Mouse (Mus musculus): ENCODE results near the gene Fgl2.

Gene Fgl2

DNA sequence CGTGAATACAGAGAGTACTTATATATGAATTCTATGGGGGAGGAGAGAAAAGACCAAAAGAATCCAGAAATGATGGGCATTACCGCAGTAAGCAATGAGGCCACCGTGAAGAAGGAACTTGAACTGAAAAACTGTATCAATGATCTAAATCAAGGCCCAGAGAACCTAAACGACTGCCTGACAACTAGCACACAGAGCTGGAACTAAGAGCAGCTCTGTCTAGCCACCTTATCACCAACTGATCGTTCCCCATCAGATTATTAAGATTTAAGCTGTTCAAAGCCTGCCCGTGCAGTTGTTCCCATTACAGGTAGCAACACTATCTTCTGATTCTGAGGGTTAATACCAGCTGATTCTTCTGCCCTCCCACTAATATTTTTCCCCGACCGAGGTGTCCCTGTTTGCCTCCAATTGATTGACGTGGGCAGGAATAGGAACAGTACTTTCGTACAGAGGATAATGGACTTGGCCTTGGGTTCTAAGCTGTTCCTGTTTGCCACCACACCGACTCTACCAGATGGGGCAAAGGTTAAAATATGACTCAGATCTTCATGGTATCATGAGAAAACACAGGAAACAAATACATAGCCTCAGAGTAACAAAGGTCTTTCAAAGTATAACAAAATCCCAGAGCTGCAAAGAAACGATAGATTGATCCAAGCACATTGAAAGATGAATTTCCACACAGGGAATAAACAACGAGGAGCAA lies 12.0 kb downstream of the Fgl2 start:
- no peak for DNase-seq (ENCODE audit: low read depth, low spot score)

DNA sequence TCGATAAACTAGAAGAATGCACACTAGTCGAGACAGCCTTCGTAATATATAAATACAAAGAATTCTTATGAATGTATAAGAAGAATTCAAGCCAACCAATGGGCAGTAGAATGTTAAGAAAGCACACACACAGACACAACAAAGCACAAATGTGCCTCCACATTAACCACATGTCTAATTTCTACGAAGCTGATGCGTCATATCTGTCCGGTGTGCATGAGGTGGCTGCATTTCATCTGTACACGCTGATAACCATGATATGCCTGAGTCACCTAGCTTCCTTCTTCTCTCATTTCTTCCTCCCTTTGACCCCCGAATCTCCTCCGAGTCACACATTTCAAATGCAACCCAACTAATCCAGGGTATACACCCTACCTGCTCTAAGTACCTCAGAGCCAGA lies 12.5 kb downstream of the Fgl2 start:
- no peak for DNase-seq (ENCODE audit: low read depth, low spot score)

DNA sequence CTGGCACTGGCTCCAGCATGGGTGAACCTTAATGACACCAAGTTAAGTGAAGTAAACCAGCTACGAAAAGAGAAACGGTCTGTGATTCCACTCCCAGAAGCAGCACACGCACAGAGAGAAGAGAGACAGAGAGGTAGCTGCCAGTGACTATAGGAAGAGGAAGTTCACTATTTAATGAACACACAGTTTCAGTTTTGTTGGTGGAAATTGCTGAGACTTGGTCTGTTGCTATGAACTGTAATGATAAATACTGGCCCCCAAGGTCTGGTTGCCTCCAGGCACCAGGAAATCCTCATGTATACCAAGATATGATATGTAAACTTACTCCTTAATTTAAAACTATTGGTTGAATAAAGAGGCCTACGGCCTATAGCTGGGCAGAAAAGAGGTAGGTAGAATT lies 14.0 kb downstream of the Fgl2 start:
- DNase-seq (ENCODE audit: low read depth, low spot score): no peak

DNA sequence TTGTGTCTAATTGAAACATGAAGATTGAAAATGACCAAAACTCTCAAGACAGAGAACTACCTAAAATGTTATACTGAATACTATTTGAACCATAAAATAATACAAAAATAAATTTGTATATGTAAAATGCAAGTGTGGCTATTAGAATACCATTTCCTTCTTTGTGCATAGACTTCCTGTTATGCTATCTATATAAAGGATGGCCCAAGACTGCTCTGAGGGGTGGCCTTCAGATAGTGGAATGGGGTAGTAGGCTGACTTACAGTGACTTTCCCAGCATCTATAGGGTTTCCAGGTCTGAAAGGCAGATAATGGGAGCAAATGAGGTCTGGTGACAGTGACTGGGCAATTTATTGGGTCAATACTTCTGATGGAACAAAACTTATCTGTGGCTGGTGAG lies 14.9 kb downstream of the Fgl2 start:
- DNase-seq (ENCODE audit: low read depth, low spot score): no peak

DNA sequence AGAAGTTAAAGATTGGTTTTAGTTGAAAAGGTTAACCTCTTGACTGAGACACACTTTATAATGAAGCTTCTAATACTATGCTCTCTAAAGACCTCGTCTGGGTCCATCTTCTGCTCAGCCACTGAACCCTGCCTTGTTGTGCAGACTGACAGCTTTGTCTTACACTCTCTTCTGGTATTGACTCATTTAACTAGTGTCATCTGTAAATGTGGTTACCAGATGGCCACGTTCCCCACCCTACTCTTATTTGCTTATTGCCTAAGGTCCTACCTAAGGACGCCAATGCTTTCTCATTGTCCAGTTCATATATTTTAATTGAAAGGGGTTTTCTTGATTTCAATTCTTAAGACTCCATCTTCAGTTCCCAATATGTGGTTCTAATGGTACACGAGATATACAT lies 16.4 kb downstream of the Fgl2 start:
- no peak for DNase-seq (ENCODE audit: low read depth, low spot score)

DNA sequence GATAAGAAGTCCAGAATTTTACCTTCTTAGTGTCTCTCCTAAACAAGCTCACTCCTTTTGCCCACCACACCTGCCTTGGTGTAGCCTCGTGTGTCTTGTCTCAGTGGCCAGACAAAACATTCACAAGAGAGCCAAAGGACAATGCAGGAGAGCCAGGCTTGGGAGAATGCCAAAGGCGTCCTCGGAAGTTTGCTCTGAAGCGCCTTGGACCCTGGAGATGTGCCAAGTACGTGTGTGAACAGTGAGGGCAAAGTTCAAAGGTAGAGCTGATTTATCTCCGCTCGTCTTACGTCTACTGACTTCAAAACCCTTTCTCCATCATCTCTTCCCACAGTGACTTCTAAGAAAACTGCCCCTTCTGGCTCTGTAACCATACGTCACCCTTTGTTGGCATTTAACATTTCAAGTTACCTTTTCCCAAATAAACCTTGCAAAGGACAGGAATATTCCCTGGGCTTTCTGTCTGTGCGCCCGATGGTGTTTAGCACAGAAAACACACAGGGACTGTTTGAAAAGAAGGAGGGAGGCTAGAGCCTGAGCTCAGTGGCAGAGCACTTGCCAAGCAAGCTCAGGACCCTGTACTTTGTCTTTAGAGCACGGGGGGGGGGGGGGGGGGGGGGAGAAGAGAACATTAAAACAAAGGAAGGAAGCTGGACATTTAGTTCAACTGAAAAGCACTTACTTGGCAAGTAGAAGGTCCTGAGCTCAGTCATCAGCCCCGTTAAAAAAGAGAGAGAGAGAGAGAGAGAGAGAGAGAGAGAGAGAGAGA lies 19.4 kb downstream of the Fgl2 start:
- DNase-seq (ENCODE audit: low read depth, low spot score): no peak

DNA sequence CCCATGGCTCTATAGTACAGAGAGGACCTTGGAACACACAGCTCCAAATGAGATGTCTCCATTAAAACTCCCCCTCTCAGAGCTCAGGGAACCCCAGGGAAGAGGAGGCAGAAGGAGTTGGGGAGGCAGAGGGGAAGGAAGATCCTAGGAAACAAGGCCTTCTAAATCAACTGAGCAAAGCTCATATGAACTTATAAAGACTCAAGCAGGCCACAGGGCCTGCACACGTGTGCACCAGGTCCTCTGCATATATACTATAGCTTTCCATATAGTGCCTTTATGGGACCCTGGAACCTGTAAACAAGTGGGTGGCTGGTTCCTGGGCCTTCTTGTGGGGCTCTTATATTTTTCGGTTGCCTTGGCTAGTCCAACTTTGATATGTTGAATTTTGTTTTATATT lies 22.1 kb downstream of the Fgl2 start:
- no peak for DNase-seq (ENCODE audit: low read depth, low spot score)

DNA sequence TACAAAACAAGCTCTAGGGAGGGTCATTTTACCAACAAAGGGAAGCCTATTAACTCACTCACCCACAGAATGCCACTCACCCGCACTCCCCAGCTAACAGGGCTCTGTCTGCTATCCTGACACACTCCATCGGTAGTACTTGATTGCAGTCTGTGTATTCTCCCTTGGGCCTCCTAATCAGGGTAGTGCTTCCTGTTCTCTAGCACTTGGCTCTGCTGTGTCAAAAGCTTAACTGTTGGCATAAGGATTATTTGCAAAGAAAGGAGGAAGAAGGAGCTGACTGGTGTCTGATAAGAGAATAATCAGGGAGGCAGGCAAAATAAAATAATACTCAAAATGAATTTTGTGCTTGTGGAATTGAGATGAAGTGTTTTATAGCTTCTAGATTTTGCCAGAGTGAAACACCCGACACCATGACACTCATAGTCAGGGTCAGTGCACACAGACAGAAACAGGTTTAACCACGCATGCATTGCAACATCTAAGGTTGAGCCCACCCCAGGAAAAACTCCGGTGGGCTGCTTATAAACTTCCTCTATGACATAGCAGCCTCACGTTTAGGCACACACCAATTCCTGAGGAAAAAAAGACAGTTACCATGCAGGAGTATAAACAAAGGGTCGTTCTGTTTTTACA lies 22.9 kb downstream of the Fgl2 start:
- DNase-seq (ENCODE audit: low read depth, low spot score): no peak

DNA sequence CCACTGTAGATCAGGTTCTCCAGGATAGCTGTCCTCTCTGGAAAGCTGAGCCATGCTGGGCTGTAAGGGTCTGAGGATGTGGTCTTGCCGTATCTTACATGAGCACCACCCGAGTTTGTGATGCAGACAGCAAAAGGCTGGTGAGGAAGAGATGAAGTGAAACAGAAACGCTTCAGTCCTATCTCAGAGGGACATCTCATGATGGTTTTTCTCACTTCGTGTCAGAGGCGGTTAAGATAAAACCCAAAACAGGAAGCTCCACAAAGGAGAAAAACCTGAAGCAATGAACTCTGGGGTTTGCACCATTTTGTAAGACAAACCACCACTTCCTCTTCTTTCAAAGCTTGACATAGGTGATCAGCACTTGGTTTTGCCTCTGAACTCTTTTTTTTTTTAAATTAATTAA lies 38.8 kb downstream of the Fgl2 start:
- no peak for DNase-seq (ENCODE audit: low read depth, low spot score)

DNA sequence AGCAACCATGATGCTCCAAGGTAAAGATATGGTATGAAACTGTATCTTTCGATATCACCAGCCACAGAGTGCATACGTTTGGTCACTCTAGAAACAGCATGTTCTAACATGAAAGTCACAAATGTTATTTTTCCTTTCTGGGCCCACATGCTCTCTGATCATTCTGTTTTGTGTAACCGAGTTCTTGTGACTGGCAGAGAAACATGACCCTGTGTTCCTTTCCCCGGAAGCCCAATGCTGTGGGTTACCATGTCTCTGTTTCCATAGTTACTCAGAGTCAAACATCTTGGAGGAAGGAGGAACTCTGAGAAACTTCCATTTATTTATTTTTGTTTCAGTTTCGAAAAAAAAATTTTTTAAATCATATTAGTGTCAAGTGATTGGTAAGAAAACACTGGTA lies 39.6 kb downstream of the Fgl2 start:
- no peak for DNase-seq (ENCODE audit: low read depth, low spot score)

DNA sequence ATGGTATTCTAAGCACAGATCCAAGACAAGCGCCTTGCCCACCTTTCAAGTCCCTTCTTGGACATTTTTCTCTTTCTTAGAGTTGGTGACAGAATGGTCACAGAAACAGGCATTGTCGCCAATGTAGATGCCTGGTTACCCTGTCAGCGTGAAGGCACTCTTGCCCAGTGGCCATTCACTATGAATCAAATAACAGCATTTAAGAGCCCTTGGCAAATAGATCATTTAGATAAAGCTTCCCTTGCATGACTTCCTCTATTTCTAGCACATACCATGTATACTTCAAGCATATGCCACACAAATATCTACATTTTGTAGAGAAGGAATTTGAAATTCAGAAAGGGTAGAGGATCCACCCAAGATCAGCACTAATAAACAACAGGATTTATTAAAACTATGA lies 40.9 kb downstream of the Fgl2 start:
- no peak for DNase-seq (ENCODE audit: low read depth, low spot score)

DNA sequence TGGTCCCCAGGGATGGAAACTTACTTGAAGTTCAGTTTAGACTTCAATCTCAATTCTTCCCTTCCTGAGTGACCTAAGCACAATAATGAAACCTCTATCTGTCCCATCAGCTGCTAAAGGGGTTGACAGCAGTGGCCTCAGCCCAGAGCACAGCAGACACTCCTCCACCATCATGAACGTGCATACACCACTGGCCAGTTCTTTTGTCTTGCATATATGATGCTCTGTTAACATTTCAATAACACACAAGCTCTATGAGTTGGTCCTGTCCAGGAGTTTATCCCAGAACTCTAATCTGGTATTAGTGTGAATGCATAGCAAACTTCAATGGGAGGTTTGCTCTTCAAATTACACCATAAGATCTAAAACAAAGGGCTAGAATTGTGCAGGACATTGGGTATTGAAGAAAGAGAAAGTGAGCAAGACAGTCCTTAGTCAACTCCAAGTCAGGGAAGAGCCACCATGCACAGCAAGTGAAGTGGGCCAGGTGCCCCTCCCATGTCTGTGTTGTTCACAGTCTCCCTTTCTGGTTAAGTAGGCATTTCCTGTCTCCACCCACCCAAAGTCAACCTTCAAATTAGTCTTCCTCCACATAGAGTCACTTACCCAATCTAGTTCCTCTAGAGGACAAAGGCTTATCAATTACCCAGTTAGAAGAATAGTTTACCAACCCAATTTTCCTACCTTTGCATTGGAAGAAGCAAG lies 41.8 kb downstream of the Fgl2 start:
- no peak for DNase-seq (ENCODE audit: low read depth, low spot score)

DNA sequence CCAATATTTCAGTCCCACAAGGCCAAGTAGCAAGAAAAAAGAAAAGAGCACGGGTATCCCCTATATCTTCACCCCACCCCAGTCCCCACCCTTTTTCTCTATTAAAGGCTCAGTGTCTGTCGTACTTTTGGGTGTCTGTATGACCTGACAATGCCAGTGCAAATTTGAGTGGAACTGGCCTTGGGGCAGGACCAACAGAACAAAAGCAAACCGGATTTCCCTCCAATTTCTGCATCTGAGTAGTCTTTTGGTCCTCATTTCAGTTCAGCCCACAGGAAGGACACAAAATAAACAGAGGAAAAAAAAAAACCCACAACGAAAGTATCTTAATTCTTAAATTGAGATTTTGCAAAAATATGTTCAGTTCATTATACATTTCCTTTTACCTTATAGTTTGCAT lies 46.2 kb downstream of the Fgl2 start:
- no peak for DNase-seq (ENCODE audit: low read depth, low spot score)

DNA sequence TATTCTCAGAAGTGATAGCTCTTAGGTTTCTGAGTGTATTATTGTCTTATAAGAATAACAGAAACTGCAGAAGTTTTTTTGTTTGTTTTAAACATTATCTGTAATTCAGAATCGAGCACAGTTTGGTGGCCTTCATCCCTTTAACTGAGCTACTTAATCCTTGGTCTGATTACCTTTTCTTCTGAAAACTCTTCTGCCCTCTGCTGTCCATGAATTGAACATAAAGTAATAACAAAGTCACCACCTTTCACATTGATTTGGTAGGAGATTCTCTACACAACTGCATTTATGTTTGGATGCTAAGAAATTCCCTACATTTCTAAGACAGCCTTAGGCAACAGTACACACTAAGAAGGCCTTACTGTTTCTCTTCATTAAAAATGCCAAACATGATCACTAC lies 48.2 kb downstream of the Fgl2 start:
- no peak for DNase-seq (ENCODE audit: low read depth, low spot score)

DNA sequence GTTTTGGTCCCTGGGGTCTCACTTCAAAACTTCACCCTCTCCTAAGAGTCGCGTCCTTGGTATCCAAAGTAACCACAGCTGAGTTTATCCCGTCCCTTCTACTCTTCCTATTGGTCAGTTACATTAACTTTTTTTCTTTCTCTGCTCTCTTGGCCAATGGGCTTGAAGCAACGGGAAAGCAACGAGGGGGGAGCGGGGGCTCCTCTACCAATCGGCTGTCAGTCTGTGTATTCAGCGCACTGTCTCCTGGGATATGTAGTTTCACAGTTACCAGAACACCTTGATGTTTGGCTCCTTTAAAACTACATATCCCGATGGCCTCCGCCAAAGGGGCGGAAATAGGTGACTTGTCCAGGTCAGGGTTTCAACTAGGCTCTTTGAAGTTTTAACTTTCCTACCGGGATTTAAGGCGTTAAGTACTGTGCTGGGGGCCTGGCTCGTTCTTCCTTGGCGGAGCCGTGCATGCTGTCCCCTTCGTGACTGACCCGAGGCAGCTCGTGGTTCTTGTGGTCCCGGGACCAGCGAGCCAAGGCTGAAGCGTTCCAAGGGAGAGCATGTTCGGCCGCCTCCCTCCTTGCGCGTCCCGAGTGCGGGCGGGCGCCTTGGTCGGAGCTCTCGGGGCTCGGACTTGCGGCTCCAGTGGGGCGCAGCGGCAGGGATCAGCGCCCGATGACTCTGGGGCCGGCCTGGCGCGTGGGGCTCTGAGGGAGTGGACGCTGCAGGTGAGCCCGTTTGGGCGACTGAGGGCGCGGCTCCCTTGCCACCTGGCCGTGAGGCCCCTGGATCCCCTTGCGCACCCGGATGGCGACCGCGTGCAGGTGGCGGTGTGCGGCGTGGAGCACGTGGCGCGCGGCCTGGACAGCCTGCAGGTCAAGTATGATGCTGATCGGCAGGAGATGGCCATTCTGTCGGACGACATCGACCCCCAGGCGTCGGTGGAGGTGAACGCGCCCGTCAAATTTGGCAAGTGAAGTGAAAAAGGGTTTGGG lies 52.5 kb downstream of the Fgl2 start, which contains the start of the genes Ccdc146 and Fam185a:
Ccdc146 (minus strand) TSS at position 64 of the 989 bp plus-strand sequence.
Fam185a (plus strand) TSS at position 345 of the 989 bp plus-strand sequence.
- DNase-seq (ENCODE audit: low read depth, low spot score): peak; percentile 84

DNA sequence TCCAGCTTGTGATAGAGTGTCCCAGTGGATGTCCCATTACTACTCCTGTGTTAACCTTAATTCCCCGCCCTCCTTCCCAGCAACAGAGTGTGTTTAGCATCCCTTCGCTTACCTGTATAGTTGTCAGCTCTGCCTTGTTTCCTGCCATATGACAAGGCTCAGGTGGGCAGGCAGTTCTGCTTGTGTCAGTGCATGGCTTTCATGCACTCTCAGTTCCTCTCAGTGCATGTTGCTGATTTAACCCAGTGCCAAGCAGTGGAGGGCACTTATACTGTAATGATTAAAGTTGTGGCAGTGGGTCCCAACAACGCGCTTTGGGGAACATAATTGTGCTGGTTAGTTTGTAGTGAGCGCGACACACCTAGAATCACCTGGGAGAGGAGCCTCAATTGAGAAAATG lies 54.2 kb downstream of the Fgl2 start:
- DNase-seq (ENCODE audit: low read depth, low spot score): no peak
